Mouse (Mus musculus) G1E (cell line): ENCODE measurements around the gene Nacc1.

Experiments
- CTCF ChIP-seq: IDR thresholded peaks from 2 replicates; pipeline ENCODE4 v1.5.1; 2012; ENCODE audit warnings: low read depth, low read length, inconsistent platforms, mixed read lengths
- GATA1 ChIP-seq: IDR thresholded peaks from 2 replicates; pipeline ENCODE4 v1.6.1; 2012; ENCODE audit warnings: borderline replicate concordance, low read length, inconsistent platforms, mixed read lengths
- POLR2AphosphoS5 ChIP-seq: IDR thresholded peaks from 2 replicates; pipeline ENCODE4 v1.6.1; 2012; ENCODE audit warnings: low read depth, low read length, inconsistent platforms; ENCODE audit not compliant: insufficient replicate concordance
- TAL1 ChIP-seq: conservative IDR thresholded peaks from 2 replicates; pipeline ENCODE4 v1.6.1; 2012; ENCODE audit warnings: low read depth, low read length, inconsistent platforms, mixed read lengths

DNA sequence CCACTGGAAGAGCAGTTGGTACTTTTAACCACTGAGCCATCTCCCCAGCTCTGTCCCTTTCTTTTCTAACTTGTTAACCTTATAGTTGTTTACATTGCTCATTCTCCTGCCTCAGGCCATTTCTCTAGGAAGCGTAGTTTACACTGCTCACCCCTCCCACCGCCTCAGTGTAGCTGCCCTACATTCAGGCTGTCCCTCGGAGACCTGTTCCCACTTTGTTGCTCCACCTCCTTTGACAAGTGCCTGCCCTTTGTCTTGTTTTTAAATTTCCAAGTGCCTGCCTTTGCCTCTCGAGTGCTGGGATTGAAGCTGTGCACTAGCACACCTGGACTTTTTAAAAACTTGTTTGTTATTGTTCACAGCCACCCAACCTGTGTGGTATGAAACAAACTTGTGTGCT, 5.7 kb upstream of the Nacc1 start:
- TF ChIP-seq CTCF (no peak), GATA1 (no peak), TAL1 (no peak), POLR2AphosphoS5 (no peak)
